Mouse (Mus musculus) CD4-positive, CD25-positive, alpha-beta regulatory T cell, adult 2 months (primary cell): ENCODE results near the gene A630095N17Rik.
A peak's percentile ranks its signal among the peaks of the same experiment; 100 is the strongest.
"Not testable (repeated sequence)": the region's sequence is repeated elsewhere in the genome, so short reads cannot be mapped to it uniquely, and the experiment has no call there.

Experiments
- DNase-seq: peaks from one replicate; pipeline ENCODE4 v3.0.0-alpha.2; 2012; ENCODE audit warnings: low read depth, low spot score

The A630095N17Rik gene

GRCm38 (mm10) chr1:75244175-75244826 lies 12.4 kb upstream of the A630095N17Rik start:
- DNase-seq, result no peak

DNA sequence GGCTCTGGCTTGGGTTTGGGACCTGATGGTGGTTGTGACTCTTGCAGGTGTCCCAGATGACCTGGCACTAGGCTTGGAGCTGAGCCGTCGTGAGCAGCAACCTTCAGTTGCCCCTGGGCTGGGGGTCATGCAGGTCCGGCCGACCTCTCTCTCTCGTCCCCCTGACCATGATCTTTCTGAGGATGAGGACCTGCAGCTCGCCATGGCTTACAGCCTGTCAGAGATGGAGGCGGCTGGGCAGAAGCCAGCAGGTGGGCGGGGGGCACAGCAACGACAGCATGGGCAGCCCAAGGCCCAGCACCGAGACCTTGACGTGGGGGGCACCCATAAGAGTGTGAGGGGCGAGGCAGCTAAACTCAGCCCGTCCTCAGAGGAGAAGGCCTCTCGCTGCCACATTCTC lies 11.5 kb upstream of the A630095N17Rik start:
- no peak for DNase-seq

- no peak for DNase-seq
These were observed 7.7 kb upstream of the A630095N17Rik start for GRCm38 (mm10) chr1:75239591-75239990.

DNA sequence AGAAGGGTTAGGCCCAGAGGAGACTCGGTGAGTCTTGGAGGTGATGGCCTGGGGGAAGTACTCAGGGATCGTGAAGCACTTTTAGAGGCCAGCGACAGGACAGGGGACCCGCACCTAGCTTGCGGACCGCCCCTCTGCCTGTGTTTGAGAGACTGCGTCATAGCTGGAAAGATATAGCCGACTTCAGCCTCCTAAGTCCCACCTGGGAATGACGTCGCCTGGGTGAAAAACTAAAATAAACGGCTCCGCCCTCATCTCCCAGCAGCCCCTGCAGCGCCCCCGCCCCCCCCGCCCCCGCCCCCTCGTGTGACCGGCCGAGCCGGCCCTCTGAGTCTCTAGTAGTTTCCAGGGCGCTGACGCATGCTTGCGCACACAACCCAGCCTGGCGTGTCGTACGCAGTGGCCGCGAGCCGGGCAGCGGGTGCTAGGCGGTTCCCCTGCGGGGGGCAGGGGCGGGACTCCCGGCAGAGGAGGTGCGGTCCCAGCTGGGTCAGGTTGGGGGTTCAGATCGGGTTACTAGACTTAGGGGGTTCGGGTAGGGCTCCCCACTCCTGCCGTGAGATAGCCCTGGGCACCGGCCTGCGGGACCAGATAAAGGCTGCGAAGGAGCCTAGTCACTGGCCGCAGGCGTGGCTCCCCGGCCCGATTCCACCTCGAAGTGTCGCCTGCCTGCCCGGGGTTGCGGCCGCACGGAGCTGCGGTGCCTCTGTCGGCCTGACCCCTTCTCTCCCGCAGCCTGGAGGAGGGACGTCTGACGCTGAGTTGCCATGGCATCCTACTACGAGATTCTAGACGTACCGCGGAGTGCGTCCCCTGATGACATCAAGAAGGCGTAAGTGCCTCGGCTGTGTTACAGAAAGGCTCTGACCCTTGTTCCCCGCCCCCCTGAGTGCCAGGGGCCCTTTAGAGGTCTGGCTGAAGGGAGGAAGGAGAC lies 4.5 kb upstream of the A630095N17Rik start, which contains the start of gene Dnajb2:
Gene Dnajb2 (plus strand): TSS at position 290 of the 934 bp plus-strand sequence.
- DNase-seq, result peak; percentile 90

DNA sequence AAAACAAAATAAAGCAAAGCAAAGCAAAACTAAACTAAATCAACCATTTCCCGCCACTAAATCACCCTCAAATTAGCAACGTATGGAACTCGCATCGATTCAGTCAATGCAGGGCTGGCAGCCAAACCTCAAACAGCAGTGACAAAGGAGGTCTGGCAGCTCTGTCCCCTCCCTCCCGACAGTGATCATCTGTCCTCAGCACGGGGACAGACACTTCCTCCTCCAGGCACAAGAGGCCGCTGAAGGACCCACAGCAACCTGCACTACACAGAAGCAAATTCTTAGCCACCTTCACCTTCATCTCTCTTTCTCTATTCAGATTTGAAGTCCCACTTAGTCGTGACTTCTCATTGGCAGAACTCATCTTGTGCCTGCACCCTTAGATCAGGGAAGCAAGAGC lies 2.7 kb upstream of the A630095N17Rik start:
- peak; percentile 89 for DNase-seq

GRCm38 (mm10) chr1:75232489-75232888 lies 587 bp upstream of the A630095N17Rik start:
- DNase-seq, result not testable (repeated sequence)

GRCm38 (mm10) chr1:75231224-75231623 lies 678 bp downstream of the A630095N17Rik start:
- DNase-seq, result no peak

DNA sequence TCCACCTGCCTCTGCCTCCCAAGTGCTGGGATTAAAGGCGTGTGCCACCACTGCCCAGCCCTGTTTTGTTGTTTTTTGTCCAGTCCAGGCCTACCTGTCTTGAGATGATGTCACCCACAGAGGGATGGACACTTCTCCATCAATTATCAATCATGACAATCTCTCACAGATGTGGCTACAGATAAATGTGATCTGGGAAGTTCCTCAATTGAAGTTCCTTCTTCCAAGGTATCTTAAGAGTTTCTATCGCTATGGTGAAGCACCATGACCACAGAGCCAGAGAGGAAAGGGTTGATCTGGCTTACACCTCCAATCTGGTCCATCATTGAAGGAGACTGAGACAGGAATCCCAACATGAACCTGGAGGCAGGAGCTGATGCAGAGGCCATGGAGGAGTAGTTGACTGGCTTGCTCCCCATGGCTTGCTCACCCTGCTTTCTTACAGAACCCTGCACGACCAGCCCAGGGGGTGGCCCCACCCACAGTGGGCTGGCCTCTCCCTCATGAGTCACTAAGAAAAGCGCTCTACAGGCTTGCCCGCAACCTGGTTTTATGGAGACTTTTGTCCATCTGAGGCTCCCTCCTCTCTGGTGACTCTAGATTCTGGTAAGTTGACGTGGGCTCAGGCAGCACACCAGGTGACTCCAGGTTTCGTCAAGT lies 1.4 kb downstream of the A630095N17Rik start:
- no peak for DNase-seq

DNA sequence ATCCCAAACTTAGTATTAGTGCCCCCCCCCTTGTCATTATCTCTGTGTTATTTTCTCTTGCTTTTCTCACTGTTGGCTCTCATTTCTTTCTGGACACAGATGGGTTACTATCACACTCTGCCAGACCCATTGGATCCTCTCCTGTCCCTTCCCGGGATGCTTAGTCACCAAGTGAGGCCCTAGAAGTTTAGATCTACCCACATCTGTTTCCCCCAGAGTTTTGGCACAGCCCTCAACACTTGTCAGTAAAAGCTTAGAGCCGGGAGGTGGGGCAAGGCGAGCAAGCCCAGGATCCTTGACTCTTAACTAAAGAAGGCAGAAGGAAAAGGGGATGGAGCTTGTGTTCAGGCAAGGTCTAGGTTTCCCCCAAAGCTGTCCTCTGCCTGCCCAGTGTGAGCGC lies 2.7 kb downstream of the A630095N17Rik start:
- DNase-seq, result no peak

DNA sequence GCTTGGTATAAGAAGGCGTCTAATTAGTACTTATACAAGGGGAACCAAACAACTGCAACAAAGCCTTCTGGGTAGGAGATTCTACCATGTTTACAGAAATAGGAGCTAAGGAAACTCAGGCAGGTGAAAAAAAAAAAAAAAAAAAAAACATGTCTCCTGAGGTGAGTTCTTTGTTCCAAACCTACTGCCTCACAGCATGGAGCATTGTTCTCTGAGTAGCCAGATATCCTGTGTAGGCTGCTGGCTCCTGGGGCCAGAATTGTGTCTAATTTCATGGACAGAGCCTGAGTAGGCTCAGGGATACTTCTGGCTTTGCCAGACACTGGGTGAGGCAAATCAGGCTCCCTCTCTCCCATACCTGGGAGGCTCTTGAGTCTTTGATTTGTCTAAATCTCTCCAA lies 4.2 kb downstream of the A630095N17Rik start:
- no peak for DNase-seq

DNA sequence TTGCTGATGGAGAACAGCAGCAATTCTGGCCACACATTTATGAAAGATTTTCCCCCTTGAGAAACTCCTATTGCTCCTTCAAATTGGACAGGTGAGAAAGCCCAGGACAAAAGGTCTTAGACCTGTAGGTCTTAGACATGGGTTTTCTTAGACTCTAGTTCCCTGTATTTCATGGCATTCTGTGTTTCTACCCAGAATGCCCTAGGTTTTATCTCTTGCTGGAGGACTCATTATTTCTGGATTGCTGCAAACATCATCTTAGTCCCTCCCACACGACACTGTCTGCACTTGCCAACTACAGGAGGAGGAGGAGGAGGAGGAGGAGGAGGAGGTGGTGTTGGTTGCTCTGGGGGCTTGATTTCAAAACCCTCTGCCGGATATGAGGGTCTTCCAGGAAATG lies 5.8 kb downstream of the A630095N17Rik start:
- DNase-seq, result no peak

DNA sequence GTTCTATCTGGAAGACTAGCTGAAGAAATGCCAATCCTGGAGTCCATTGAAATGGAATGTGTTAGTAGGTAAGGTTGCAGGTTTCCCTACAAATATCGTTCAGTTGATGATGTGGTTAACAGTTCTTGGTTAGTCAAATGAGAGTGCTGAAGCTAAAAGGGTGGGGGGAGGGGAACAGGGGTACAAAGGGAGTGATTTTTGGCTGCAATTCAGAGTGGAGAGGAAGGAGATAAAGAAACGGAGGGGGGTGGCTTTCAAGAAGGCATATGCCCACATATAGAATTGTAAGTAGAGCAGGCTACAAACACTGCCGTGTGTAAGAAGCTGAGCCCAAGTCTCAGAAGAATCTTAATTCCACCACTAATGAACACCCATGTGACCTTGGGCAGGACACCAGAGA lies 6.4 kb downstream of the A630095N17Rik start:
- DNase-seq, result no peak

GRCm38 (mm10) chr1:75223532-75223931 lies 8.4 kb downstream of the A630095N17Rik start:
- DNase-seq, result peak; percentile 28

DNA sequence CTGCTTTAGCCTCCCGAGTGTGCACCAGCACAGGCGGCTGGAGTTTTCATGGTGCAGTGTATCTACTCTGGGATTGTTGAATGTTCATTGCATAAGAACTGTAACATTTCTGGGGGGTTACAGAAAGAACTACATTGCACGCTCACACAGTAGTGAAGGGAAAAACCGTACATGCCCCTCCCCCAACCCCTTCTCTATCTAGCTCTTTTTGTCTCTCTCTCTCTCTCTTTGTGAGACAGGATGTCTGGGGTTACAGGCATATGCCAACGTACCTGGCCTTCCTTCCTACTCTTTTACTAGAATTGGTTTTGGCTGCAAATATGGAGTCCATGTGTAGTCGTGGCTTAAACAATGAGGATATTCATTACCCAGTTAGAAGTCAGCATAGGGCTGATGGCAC lies 9.0 kb downstream of the A630095N17Rik start:
- DNase-seq, result peak; percentile 66

- DNase-seq, result no peak
These were observed 10.4 kb downstream of the A630095N17Rik start for GRCm38 (mm10) chr1:75221538-75221937.

DNA sequence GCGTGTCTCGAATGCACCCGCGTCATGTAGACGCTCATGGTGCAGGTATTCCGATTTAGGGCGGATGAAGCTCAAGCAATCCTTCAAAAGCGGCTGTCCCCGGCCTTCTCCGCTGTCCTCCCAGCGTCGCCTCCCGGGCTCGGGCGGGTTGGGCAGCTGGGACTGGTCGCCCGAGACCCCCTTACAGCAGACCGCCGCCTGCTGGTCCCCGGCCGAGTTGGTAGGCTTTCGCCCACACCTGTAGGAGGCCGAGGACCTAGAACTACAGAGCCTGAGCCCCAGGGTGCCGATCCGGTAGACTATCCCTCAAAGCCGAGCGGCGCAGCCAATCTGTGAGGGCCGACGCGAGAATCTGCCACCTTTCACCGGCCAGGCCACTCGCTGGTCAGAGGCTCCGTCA lies 12.4 kb downstream of the A630095N17Rik start, which contains the start of gene Tuba4a:
Gene Tuba4a (minus strand): TSS at position 335 of the 400 bp plus-strand sequence.
- DNase-seq, result no peak

DNA sequence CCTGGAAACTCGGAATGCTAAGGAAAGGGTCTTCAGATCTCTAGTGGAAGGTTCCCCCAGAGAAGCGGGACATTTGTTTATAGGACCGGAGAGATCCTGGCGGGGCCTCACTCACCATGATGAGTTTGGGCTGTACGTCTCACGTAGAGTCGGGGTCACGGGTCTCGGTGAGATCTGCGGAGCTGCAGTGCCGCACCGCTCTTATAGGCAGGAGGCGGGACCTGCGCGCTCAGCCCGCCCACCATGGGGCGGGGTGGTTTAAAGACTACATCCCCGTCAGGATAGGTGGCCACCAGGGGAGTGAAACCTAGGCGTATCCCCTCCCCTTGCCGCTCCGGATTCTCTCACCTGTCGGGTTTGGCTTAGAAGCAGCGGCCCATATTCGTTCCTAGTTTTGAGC lies 12.8 kb downstream of the A630095N17Rik start:
- DNase-seq, result peak; percentile 97

GRCm38 (mm10) chr1:75218227-75219001 lies 13.5 kb downstream of the A630095N17Rik start:
- peak; percentile 76 for DNase-seq

- DNase-seq, result no peak
These were observed 14.0 kb downstream of the A630095N17Rik start for GRCm38 (mm10) chr1:75217893-75218226.

GRCm38 (mm10) chr1:75216797-75217585 lies 14.9 kb downstream of the A630095N17Rik start:
- DNase-seq, result peak; percentile 12

DNA sequence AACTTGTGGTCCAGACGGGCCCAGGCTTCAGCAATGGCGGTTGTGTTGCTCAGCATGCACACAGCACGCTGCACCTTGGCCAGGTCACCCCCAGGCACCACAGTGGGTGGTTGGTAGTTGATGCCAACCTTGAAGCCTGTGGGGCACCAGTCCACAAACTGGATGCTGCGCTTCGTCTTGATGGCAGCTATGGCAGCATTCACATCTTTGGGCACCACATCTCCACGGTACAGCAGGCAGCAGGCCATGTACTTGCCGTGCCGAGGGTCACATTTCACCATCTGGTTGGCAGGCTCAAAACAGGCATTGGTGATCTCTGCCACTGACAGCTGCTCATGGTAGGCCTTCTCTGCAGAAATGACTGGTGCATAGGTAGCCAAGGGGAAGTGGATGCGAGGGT lies 16.1 kb downstream of the A630095N17Rik start:
- DNase-seq, result no peak
